Mouse (Mus musculus): ENCODE measurements around the gene Doc2a.

GRCm38 (mm10) chr7:126853454-126853853 lies 6.2 kb downstream of the Doc2a start:
- TF ChIP-seq CTCF (IDR thresholded peaks at IDR 0.05; ENCODE audit: extremely low read depth, insufficient read depth, low read length) = no peak
- no peak for TF ChIP-seq POLR2A (IDR thresholded peaks at IDR 0.05; ENCODE audit: extremely low read depth, insufficient read depth, low read length)
